Mouse (Mus musculus): ENCODE measurements around the gene Actl6a.
"Not testable (repeated sequence)": the region's sequence is repeated elsewhere in the genome, so short reads cannot be mapped to it uniquely, and the experiment has no call there.

Actl6a gene
- long read RNA-seq, experiment 1, transcript Actl6a-207 (1 exons, 1,457 nt): minor isoform, 13 of 92 reads
- long read RNA-seq, experiment 1, transcript Actl6a-201 (14 exons, 2,010 nt): major isoform, 64 of 92 reads
- long read RNA-seq, experiment 1, partial matches to known transcripts: 12 of 92 reads
- long read RNA-seq, experiment 1, other reads (novel, unspliced or antisense): 2 of 92 reads
- long read RNA-seq, experiment 2, transcript Actl6a-201 (14 exons, 2,010 nt): major isoform, 89 of 121 reads
- long read RNA-seq, experiment 2, transcript Actl6a-207 (1 exons, 1,457 nt): minor isoform, 12 of 121 reads
- long read RNA-seq, experiment 2, partial matches to known transcripts: 10 of 121 reads
- long read RNA-seq, experiment 2, other reads (novel, unspliced or antisense): 10 of 121 reads

- intact Hi-C loops (cut with DNase I): not testable (repeated sequence)
These were observed at the start of gene Actl6a for GRCm38 (mm10) chr3:32705647-32706348. Actl6a (plus strand) TSS chr3:32706298.

- intact Hi-C loops (cut with DNase I): loop anchor here (5.0 kb wide), 1 partner anchor 39 kb away; the partner anchor contains the start of gene Gnb4
These were observed 49.6 kb upstream of the Actl6a start for GRCm38 (mm10) chr3:32656398-32656994.

DNA sequence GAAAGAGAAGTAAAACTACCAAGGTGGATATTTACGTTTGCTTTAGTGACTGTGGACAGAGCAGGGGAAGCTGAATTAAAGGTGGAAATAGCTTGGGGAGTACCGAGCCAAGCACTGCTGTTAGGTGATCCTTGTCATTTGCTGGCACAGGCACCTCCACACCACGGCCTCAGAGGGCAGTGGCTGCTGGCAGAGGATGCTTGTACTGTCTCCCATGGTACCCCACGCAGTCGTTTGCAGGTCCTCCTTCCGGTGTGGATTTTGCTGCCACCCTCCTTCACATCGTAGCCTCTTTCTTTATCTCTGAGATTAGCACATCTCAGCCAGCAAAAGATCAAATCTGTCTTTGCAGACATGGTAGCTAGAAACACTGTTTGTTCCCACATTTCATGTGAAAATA is 47.7 kb upstream of the Actl6a start:
- intact Hi-C loops (cut with DNase I): loop anchor here (5.0 kb wide), 1 partner anchor 41 kb away; the partner anchor contains the start of gene Gnb4

GRCm38 (mm10) chr3:32658821-32659220 is 47.3 kb upstream of the Actl6a start:
- intact Hi-C loops (cut with DNase I): loop anchor here (5.0 kb wide), 1 partner anchor 42 kb away; the partner anchor contains the start of gene Gnb4

DNA sequence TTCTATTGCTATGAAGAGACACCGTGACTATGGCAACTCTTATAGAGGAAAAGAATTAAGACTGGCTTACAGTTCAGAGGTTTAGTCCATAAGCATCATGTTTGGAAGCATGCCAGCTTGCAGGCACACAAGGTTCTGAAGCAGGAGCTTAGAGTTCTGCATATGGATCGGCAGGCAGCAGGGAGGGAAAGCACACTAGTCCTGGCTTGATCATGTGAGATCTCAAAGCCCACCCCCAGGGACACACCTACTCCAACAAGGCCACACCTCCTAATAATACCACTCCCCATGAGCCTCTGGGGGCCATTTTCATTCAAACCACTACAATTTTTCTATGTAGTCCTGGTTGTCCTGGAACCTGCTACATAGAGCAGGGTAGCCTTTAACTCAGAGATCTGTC is 46.6 kb upstream of the Actl6a start:
- intact Hi-C loops (cut with DNase I): loop anchor here (5.0 kb wide), 1 partner anchor 42 kb away; the partner anchor contains the start of gene Gnb4

GRCm38 (mm10) chr3:32660276-32660675 is 45.8 kb upstream of the Actl6a start:
- intact Hi-C loops (cut with DNase I): no loop called here

DNA sequence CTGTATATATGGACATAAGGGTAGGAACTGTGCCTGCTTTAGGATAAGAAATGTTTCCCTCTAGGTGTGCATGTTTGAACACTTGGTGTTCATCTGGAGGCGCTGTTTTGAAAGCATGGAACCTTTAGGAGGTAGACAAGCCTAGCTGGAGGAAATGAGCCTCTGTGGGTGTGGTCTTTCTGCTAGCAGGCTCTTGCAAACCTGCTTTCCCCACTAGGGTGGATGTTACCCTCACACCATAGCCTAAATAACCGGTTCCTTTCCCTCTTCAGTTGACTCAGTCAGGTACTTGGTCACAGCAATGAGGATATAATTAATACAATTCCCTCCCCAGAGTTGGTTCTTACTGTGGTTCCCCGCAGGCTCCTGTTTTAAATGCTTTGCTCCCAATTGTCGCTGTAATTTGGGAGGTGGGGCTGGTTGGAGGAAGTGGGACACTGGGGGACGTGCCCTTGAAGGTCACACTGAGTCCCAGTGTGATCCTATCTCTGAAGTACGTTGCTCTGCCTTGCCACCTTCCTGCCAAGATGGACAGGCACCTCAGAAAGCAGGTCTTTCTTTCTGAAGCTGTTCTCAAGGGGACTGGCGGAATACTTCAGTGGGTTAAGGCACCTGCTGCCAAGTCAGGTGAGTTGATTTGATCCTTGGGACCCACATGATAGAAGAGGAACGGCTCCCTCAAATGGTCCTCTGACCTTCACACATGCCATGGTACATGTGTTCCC is 45.1 kb upstream of the Actl6a start:
- intact Hi-C loops (cut with DNase I): no loop called here

GRCm38 (mm10) chr3:32661556-32661930 is 44.6 kb upstream of the Actl6a start:
- intact Hi-C loops (cut with DNase I): no loop called here

- intact Hi-C loops (cut with DNase I): no loop called here
These were observed 37.7 kb upstream of the Actl6a start for GRCm38 (mm10) chr3:32668256-32668959.

GRCm38 (mm10) chr3:32669211-32669610 is 36.9 kb upstream of the Actl6a start:
- intact Hi-C loops (cut with DNase I): no loop called here

GRCm38 (mm10) chr3:32670196-32670595 is 35.9 kb upstream of the Actl6a start:
- intact Hi-C loops (cut with DNase I): no loop called here

- intact Hi-C loops (cut with DNase I): no loop called here
These were observed 32.9 kb upstream of the Actl6a start for GRCm38 (mm10) chr3:32673151-32673550.

DNA sequence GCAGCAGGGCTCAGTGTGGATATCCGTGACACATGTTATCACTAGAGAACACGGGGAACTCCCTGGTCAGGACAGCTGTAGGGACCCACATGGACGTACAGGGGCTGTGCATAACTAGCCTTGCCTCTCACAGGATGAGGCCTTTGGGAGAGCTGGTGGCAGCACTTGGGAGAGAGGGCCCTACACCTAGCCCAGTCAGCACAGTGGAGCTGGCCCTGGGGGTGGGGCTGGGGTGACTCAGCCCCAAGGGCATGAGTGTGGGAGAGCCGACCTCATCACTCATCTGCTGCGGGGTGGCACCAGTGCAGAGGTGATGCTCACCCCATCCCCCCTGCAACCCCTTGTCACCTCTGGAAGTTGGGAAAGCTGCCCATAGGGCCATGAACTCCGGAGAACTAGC is 29.7 kb upstream of the Actl6a start:
- intact Hi-C loops (cut with DNase I): no loop called here

GRCm38 (mm10) chr3:32682910-32683531 is 23.1 kb upstream of the Actl6a start:
- intact Hi-C loops (cut with DNase I): no loop called here

- intact Hi-C loops (cut with DNase I): no loop called here
These were observed 21.5 kb upstream of the Actl6a start for GRCm38 (mm10) chr3:32684631-32685030.

DNA sequence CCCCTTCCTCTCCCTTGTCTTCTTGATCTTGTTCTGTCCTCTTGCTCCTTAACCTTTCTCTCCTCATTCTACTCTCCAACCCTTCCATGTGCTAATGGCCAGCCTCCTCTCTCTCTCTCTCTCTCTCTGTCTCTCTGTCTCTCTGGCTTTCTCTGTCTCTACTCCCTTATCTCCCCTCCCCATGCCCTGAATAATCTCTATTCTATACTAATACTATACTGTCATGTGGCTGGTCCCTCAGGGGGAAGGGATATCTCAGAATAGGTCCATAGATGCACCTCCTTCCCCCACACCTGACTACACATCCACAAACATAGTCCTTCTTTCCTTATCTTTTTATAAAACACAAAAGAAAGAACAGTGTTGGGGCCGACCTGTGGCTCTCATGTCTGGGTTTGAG is 19.6 kb upstream of the Actl6a start:
- intact Hi-C loops (cut with DNase I): no loop called here

GRCm38 (mm10) chr3:32687156-32687555 is 18.9 kb upstream of the Actl6a start:
- intact Hi-C loops (cut with DNase I): no loop called here

GRCm38 (mm10) chr3:32689567-32689999 is 16.5 kb upstream of the Actl6a start:
- intact Hi-C loops (cut with DNase I): no loop called here

GRCm38 (mm10) chr3:32690008-32690407 is 16.1 kb upstream of the Actl6a start:
- intact Hi-C loops (cut with DNase I): loop anchor here (5.0 to 10.0 kb wide), 2 partner anchors 43 to 355 kb away; no protein-coding TSS in a partner anchor

DNA sequence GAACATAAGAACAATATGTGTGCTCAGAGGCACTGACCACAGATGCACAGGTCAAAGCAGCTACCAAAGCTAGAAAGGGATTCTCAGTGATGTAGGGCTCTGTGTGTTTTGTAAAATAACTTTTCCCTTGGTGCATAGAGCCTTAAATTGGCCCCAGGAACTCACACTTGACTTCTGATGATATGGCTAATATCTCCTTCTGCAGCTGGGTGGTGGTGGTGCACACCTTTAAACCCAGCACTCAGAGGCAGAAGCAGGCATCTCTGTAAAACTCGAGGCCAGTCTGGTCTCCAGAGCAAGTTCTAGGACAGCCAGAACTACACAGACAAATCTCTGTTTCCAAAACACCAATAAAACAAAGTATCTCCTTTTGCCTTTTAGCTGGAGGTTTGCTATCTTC is 15.2 kb upstream of the Actl6a start:
- intact Hi-C loops (cut with DNase I): loop anchor here (5.0 to 10.0 kb wide), 2 partner anchors 44 to 356 kb away; no protein-coding TSS in a partner anchor

Measured in adrenal gland (tissue).